7 mouse cellular contexts compared by ENCODE assay signal in the genomic region with DNA sequence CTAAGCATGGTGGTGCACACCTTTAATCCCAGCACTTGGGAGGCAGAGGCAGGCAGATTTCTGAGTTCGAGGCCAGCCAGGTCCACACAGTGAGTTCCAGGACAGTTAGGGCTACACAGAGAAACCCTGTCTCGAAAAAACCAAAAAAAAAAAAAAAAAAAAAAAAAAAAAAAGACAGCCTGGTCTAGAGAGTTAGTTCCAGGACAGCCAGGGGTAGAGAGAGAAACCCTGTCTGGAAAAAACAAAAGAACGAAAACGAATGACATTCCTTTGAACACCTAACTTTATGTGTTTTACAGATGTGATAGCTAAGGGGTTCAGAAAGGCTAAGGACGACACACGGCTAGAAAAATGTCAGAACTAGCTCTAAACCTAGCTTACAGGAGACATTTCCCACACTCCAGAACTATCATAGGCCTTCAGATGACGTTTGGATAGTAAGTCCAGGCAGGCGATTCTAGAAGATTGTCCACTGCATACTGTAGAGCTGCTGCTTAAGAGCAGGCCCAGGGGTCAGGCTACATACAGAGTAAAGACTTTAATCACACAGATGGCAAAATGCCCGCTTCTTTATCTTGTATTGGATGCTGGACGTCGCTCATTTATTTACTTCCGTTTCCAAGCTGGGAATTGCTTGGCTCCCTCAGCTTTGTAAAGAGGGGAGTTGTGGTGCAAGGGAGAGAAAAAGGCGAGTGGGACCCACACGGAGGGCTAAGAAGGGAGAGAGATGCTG. TPM values are rescaled to one million over a fixed set of nuclear protein-coding genes. Genes with fewer than 3 reads are reported as not detected.
A peak's percentile ranks its signal among the peaks of the same experiment; 100 is the strongest.
DNase-seq lines count a peak whose midpoint lies in the region; ATAC-seq lines count a peak whose summit lies in the region.

No protein-coding gene starts in this region.

- ATAC-seq in neural tube, embryonic 11.5 days (ENCODE audit: insufficient read depth, low FRiP score, low TSS enrichment): no peak
- ATAC-seq in embryonic facial prominence, embryonic 15.5 days (ENCODE audit: insufficient number of reproducible peaks, low FRiP score, low TSS enrichment, low read depth): no peak
- no peak for ATAC-seq in limb, embryonic 12.5 days (ENCODE audit: insufficient number of reproducible peaks, insufficient read depth, low FRiP score, low TSS enrichment, low read depth)
- no peak for ATAC-seq in stomach, embryonic 14.5 days (ENCODE audit: insufficient number of reproducible peaks, insufficient read depth, low FRiP score, low read depth)

- H3K9ac ChIP-seq in neural tube, embryonic 11.5 days (ENCODE audit: low read length): peak overlapping the region; percentile 61
- H3K9ac ChIP-seq in embryonic facial prominence, embryonic 15.5 days: peak overlapping the region; percentile 53
- peak overlapping the region; percentile 85 for H3K9ac ChIP-seq in limb, embryonic 12.5 days (replicated peaks)
- peak overlapping the region; percentile 65 for H3K9ac ChIP-seq in stomach, embryonic 14.5 days (replicated peaks; ENCODE audit: low read depth, low read length)

- peaks cover 4% of the 10 kb centered on the region for H3K4me1 ChIP-seq in neural tube, embryonic 11.5 days (ENCODE audit: control insufficient read depth, insufficient read depth, low read length)
- H3K4me1 ChIP-seq in embryonic facial prominence, embryonic 15.5 days: peaks cover 19% of the 10 kb centered on the region
- H3K4me1 ChIP-seq in limb, embryonic 12.5 days (replicated peaks): peaks cover 15% of the 10 kb centered on the region
- H3K4me1 ChIP-seq in stomach, embryonic 14.5 days (ENCODE audit: control insufficient read depth, insufficient read depth, low read length): 0 out of 2 replicates have a peak, but pooled peaks cover 10% of the 10 kb centered on the region

- peak overlapping the region; percentile 54; the same call in 1 of the 2 replicates for H3K27ac ChIP-seq in neural tube, embryonic 11.5 days (ENCODE audit: low read depth, low read length)
- peak overlapping the region; percentile 87 for H3K27ac ChIP-seq in embryonic facial prominence, embryonic 15.5 days (replicated peaks)
- peak overlapping the region; percentile 85 for H3K27ac ChIP-seq in limb, embryonic 12.5 days
- H3K27ac ChIP-seq in stomach, embryonic 14.5 days (ENCODE audit: low read length): peak overlapping the region; percentile 82; the same call in 1 of the 2 replicates

- 33% methylated on average over 14 of the region's 14 CpGs for WGBS in neural tube, embryonic 11.5 days
- 30% methylated on average over 14 of the region's 14 CpGs for WGBS in embryonic facial prominence, embryonic 15.5 days
- WGBS in limb, embryonic 12.5 days: 33% methylated on average over 14 of the region's 14 CpGs
- WGBS in stomach, embryonic 14.5 days: 30% methylated on average over 14 of the region's 14 CpGs

- H3K36me3 ChIP-seq in neural tube, embryonic 11.5 days (ENCODE audit: control insufficient read depth, insufficient read depth, low read length): no peaks in the 10 kb centered on the region
- no peaks in the 10 kb centered on the region for H3K36me3 ChIP-seq in embryonic facial prominence, embryonic 15.5 days
- no peaks in the 10 kb centered on the region for H3K36me3 ChIP-seq in limb, embryonic 12.5 days
- H3K36me3 ChIP-seq in stomach, embryonic 14.5 days (ENCODE audit: control insufficient read depth, insufficient read depth, low read length): no peaks in the 10 kb centered on the region

- H3K4me3 ChIP-seq in neural tube, embryonic 11.5 days (ENCODE audit: low read depth, low read length): peak overlapping the region; percentile 48
- H3K4me3 ChIP-seq in embryonic facial prominence, embryonic 15.5 days (replicated peaks): peak overlapping the region; percentile 74
- peak overlapping the region; percentile 66 for H3K4me3 ChIP-seq in limb, embryonic 12.5 days (replicated peaks)
- H3K4me3 ChIP-seq in stomach, embryonic 14.5 days (ENCODE audit: low read depth, low read length): peak overlapping the region; percentile 66

- DNase-seq in neural tube, embryonic 11.5 days (ENCODE audit: low spot score): peak; percentile 22
- DNase-seq in neural tube, embryonic 10.5 days (ENCODE audit: extremely low spot score, low spot score): no peak
- DNase-seq in layer of hippocampus, adult 9-11 months: no peak
- no peak for DNase-seq in urinary bladder, adult 2 months (ENCODE audit: low spot score)

- H3K4me2 ChIP-seq in neural tube, embryonic 11.5 days (ENCODE audit: low read depth): peak overlapping the region; percentile 73
- peak overlapping the region; percentile 87 for H3K4me2 ChIP-seq in embryonic facial prominence, embryonic 15.5 days (replicated peaks)
- peak overlapping the region; percentile 85 for H3K4me2 ChIP-seq in limb, embryonic 12.5 days
- peak overlapping the region; percentile 67 for H3K4me2 ChIP-seq in stomach, embryonic 14.5 days (replicated peaks; ENCODE audit: low read depth, low read length)

- no peaks in the 10 kb centered on the region; the same call in 1 of the 2 replicates for H3K9me3 ChIP-seq in neural tube, embryonic 11.5 days (ENCODE audit: control insufficient read depth, low read length)
- no peaks in the 10 kb centered on the region for H3K9me3 ChIP-seq in embryonic facial prominence, embryonic 15.5 days (replicated peaks)
- no peaks in the 10 kb centered on the region for H3K9me3 ChIP-seq in limb, embryonic 12.5 days
- H3K9me3 ChIP-seq in stomach, embryonic 14.5 days (ENCODE audit: control insufficient read depth, low read depth, low read length): no peaks in the 10 kb centered on the region

- H3K27me3 ChIP-seq in neural tube, embryonic 11.5 days (ENCODE audit: control insufficient read depth, insufficient read depth, low read length): peaks cover 11% of the 10 kb centered on the region
- peaks cover 6% of the 10 kb centered on the region; the same call in 1 of the 2 replicates for H3K27me3 ChIP-seq in embryonic facial prominence, embryonic 15.5 days
- H3K27me3 ChIP-seq in limb, embryonic 12.5 days: peaks cover 38% of the 10 kb centered on the region
- H3K27me3 ChIP-seq in stomach, embryonic 14.5 days (ENCODE audit: control insufficient read depth, insufficient read depth, low read length): no peaks in the 10 kb centered on the region

RNA-seq across cellular contexts. Expression of a gene that starts 2.0 kb away (rescaled TPM):
- polyA plus RNA-seq in neural tube, embryonic 11.5 days (2014; fragmentation: Nextera tagmentation; extraction: Ambion mirVana): 1.2 and 2.4 TPM in 2 replicates
- polyA plus RNA-seq in embryonic facial prominence, embryonic 15.5 days (2015; fragmentation: Nextera tagmentation; extraction: Ambion mirVana): 3.5 and 5.3 TPM in 2 replicates
- polyA plus RNA-seq in limb, embryonic 12.5 days (2016; fragmentation: Nextera tagmentation; extraction: Ambion mirVana): 2.3 TPM in 2 replicates
- 1.6 and 2.1 TPM in 2 replicates for polyA plus RNA-seq in stomach, embryonic 14.5 days (2014; fragmentation: Nextera tagmentation; extraction: Ambion mirVana)
- polyA plus RNA-seq in urinary bladder, adult 2 months (2012; rRNA removed): 2.4 and 3.0 TPM in 2 replicates

RNA-seq across cellular contexts. Expression of a gene that starts 7.2 kb away (rescaled TPM):
- 6.8 and 7.3 TPM in 2 replicates for polyA plus RNA-seq in neural tube, embryonic 11.5 days (2014; fragmentation: Nextera tagmentation; extraction: Ambion mirVana)
- 4.3 and 4.4 TPM in 2 replicates for polyA plus RNA-seq in embryonic facial prominence, embryonic 15.5 days (2015; fragmentation: Nextera tagmentation; extraction: Ambion mirVana)
- polyA plus RNA-seq in limb, embryonic 12.5 days (2016; fragmentation: Nextera tagmentation; extraction: Ambion mirVana): 3.8 and 4.4 TPM in 2 replicates
- polyA plus RNA-seq in stomach, embryonic 14.5 days (2014; fragmentation: Nextera tagmentation; extraction: Ambion mirVana): 10.8 and 11.4 TPM in 2 replicates
- polyA plus RNA-seq in urinary bladder, adult 2 months (2012; rRNA removed): 4.8 and 5.2 TPM in 2 replicates

RNA-seq across cellular contexts. Expression of a gene that starts 9.6 kb away (rescaled TPM):
- polyA plus RNA-seq in neural tube, embryonic 11.5 days (2014; fragmentation: Nextera tagmentation; extraction: Ambion mirVana): 263 and 274 TPM in 2 replicates
- polyA plus RNA-seq in embryonic facial prominence, embryonic 15.5 days (2015; fragmentation: Nextera tagmentation; extraction: Ambion mirVana): 167 and 168 TPM in 2 replicates
- polyA plus RNA-seq in limb, embryonic 12.5 days (2016; fragmentation: Nextera tagmentation; extraction: Ambion mirVana): 165 and 176 TPM in 2 replicates
- 151 and 169 TPM in 2 replicates for polyA plus RNA-seq in stomach, embryonic 14.5 days (2014; fragmentation: Nextera tagmentation; extraction: Ambion mirVana)
- polyA plus RNA-seq in urinary bladder, adult 2 months (2012; rRNA removed): 114 and 120 TPM in 2 replicates

RNA-seq across cellular contexts. Expression of a gene that starts 20.1 kb away (rescaled TPM):
- polyA plus RNA-seq in neural tube, embryonic 11.5 days (2014; fragmentation: Nextera tagmentation; extraction: Ambion mirVana): 22.0 and 24.5 TPM in 2 replicates
- 16.4 TPM in 2 replicates for polyA plus RNA-seq in embryonic facial prominence, embryonic 15.5 days (2015; fragmentation: Nextera tagmentation; extraction: Ambion mirVana)
- 14.3 and 14.4 TPM in 2 replicates for polyA plus RNA-seq in limb, embryonic 12.5 days (2016; fragmentation: Nextera tagmentation; extraction: Ambion mirVana)
- polyA plus RNA-seq in stomach, embryonic 14.5 days (2014; fragmentation: Nextera tagmentation; extraction: Ambion mirVana): 13.7 and 16.1 TPM in 2 replicates
- polyA plus RNA-seq in urinary bladder, adult 2 months (2012; rRNA removed): 11.0 and 11.7 TPM in 2 replicates

RNA-seq across cellular contexts. Expression of a gene that starts 21.1 kb away (rescaled TPM):
- 10.9 and 12.7 TPM in 2 replicates for polyA plus RNA-seq in neural tube, embryonic 11.5 days (2014; fragmentation: Nextera tagmentation; extraction: Ambion mirVana)
- 9.8 and 11.0 TPM in 2 replicates for polyA plus RNA-seq in embryonic facial prominence, embryonic 15.5 days (2015; fragmentation: Nextera tagmentation; extraction: Ambion mirVana)
- polyA plus RNA-seq in limb, embryonic 12.5 days (2016; fragmentation: Nextera tagmentation; extraction: Ambion mirVana): 2.8 and 3.0 TPM in 2 replicates
- polyA plus RNA-seq in stomach, embryonic 14.5 days (2014; fragmentation: Nextera tagmentation; extraction: Ambion mirVana): 41.9 and 44.3 TPM in 2 replicates
- 156 and 191 TPM in 2 replicates for polyA plus RNA-seq in urinary bladder, adult 2 months (2012; rRNA removed)
